Mouse (Mus musculus) midbrain, embryonic 13.5 days (tissue): ENCODE measurements around the gene Romo1. TPM values are rescaled to one million over a fixed set of nuclear protein-coding genes. Genes with fewer than 3 reads are reported as not detected.
"Not testable (repeated sequence)": the region's sequence is repeated elsewhere in the genome, so short reads cannot be mapped to it uniquely, and the experiment has no call there.

Source experiments
- ATAC-seq: fragments of 200-750 bp; cut with Nextera tagmentation; 2 replicates; pipeline ENCODE4 v1.8.0; 2017; ENCODE audit warnings: mild to moderate bottlenecking, moderate TSS enrichment, moderate library complexity
- H3K27ac ChIP-seq: fragments of 300-500 bp; sonication (generic); 2 replicates; pipeline ENCODE4 v1.5.1; 2015; ENCODE audit warnings: inconsistent platforms, mild to moderate bottlenecking, moderate library complexity
- H3K27me3 ChIP-seq: fragments of 300-500 bp; sonication (generic); 2 replicates; pipeline ENCODE4 v1.6.1; 2015; ENCODE audit warnings: mild to moderate bottlenecking, inconsistent platforms
- H3K36me3 ChIP-seq: fragments of 300-500 bp; sonication (generic); 2 replicates; pipeline ENCODE4 v1.6.1; 2015; ENCODE audit warnings: mild to moderate bottlenecking, inconsistent platforms
- H3K4me1 ChIP-seq: fragments of 300-500 bp; sonication (generic); replicated peaks from 2 replicates; pipeline ENCODE4 v1.6.1; 2015; ENCODE audit warnings: inconsistent platforms
- H3K4me2 ChIP-seq: fragments of 300-500 bp; sonication (generic); replicated peaks from 2 replicates; pipeline ENCODE4 v1.6.1; 2015; ENCODE audit warnings: moderate library complexity, mild to moderate bottlenecking, inconsistent platforms
- H3K4me3 ChIP-seq: fragments of 300-500 bp; sonication (generic); replicated peaks from 2 replicates; pipeline ENCODE4 v1.5.1; 2015; ENCODE audit warnings: mild to moderate bottlenecking, inconsistent platforms
- H3K9ac ChIP-seq: fragments of 300-500 bp; sonication (generic); replicated peaks from 2 replicates; pipeline ENCODE4 v1.6.1; 2015; ENCODE audit warnings: mild to moderate bottlenecking, inconsistent platforms
- H3K9me3 ChIP-seq: fragments of 300-500 bp; sonication (generic); 2 replicates; pipeline ENCODE4 v1.6.1; 2016; ENCODE audit warnings: mild to moderate bottlenecking, inconsistent platforms
- WGBS: fragments of 180-500 bp; shearing (Covaris S2); methylation state at CpG from one replicate; pipeline ENCODE4 v1.1.7; 2015; 5-methylcytosine and 5-hydroxymethylcytosine counted together
- polyA plus RNA-seq: library from polyadenylated mRNA; unstranded; fragments of >200 nt; fragmentation: Nextera tagmentation; extraction: Ambion mirVana; gene quantifications from 2 replicates; pipeline ENCODE4 v1.2.1, GENCODE M21; 2015

Gene Romo1
- polyA plus RNA-seq, 1 experiment from 2014 or later, result 434 TPM

GRCm38 (mm10) chr2:156180824-156181590, 37.2 kb downstream of the Romo1 start:
- Histone ChIP-seq H3K9ac (peak overlapping the region; percentile 65), H3K27me3 (no peaks in the 10 kb centered on the region), H3K9me3 (no peaks in the 10 kb centered on the region), H3K4me3 (peak overlapping the region; percentile 99), H3K36me3 (peaks cover 14% of the 10 kb centered on the region), H3K4me1 (peaks cover 35% of the 10 kb centered on the region), H3K27ac (peak overlapping the region; percentile 90), H3K4me2 (peak overlapping the region; percentile 58)
- 15% methylated on average over 8 of the region's 8 CpGs for WGBS
- ATAC-seq, result no peak

GRCm38 (mm10) chr2:156181592-156181991, 37.8 kb downstream of the Romo1 start:
- H3K4me3 ChIP-seq, result 0 out of 2 replicates have a peak overlapping the region, but pooled peaks have one; percentile 99
- H3K4me1 ChIP-seq, result peaks cover 32% of the 10 kb centered on the region
- H3K9me3 ChIP-seq, result no peaks in the 10 kb centered on the region
- no peaks in the 10 kb centered on the region for H3K27me3 ChIP-seq
- no peak for ATAC-seq
- no peak overlapping the region; the same call in 1 of the 2 replicates for H3K27ac ChIP-seq
- H3K4me2 ChIP-seq, result peak overlapping the region; percentile 58
- peaks cover 14% of the 10 kb centered on the region for H3K36me3 ChIP-seq
- peak overlapping the region; percentile 65; the same call in 1 of the 2 replicates for H3K9ac ChIP-seq
- 72% methylated on average over 2 of the region's 2 CpGs for WGBS

- 91% methylated on average over 7 of the region's 7 CpGs for WGBS
- H3K4me3 ChIP-seq, ATAC-seq, H3K9ac ChIP-seq, H3K4me1 ChIP-seq, H3K9me3 ChIP-seq, H3K4me2 ChIP-seq, H3K36me3 ChIP-seq, H3K27me3 ChIP-seq, H3K27ac ChIP-seq: not testable (repeated sequence)
Observed at GRCm38 (mm10) chr2:156189241-156189640, 45.4 kb downstream of the Romo1 start.

- ATAC-seq, result no peak
- Histone ChIP-seq H3K4me2 (no peak overlapping the region), H3K27me3 (no peaks in the 10 kb centered on the region), H3K4me1 (no peaks in the 10 kb centered on the region), H3K9ac (no peak overlapping the region), H3K27ac (no peak overlapping the region), H3K36me3 (no peaks in the 10 kb centered on the region), H3K4me3 (no peak overlapping the region), H3K9me3 (no peaks in the 10 kb centered on the region)
- WGBS, result 89% methylated on average over 14 of the region's 14 CpGs
Observed at GRCm38 (mm10) chr2:156190004-156190896, 46.4 kb downstream of the Romo1 start.

GRCm38 (mm10) chr2:156191540-156191939, 47.7 kb downstream of the Romo1 start:
- no peak for ATAC-seq
- Histone ChIP-seq H3K4me2 (no peak overlapping the region), H3K27ac (no peak overlapping the region), H3K9me3 (no peaks in the 10 kb centered on the region), H3K4me1 (peaks cover 4% of the 10 kb centered on the region; the same call in 1 of the 2 replicates), H3K36me3 (no peaks in the 10 kb centered on the region), H3K4me3 (no peak overlapping the region), H3K27me3 (no peaks in the 10 kb centered on the region), H3K9ac (no peak overlapping the region)
- 95% methylated on average over 2 of the region's 2 CpGs for WGBS

GRCm38 (mm10) chr2:156192068-156192467, 48.2 kb downstream of the Romo1 start:
- WGBS, result 80% methylated on average over 2 of the region's 2 CpGs
- no peaks in the 10 kb centered on the region for H3K27me3 ChIP-seq
- no peak for ATAC-seq
- H3K4me2 ChIP-seq, result no peak overlapping the region
- peaks cover 4% of the 10 kb centered on the region; the same call in 1 of the 2 replicates for H3K4me1 ChIP-seq
- no peak overlapping the region for H3K9ac ChIP-seq
- H3K27ac ChIP-seq, result no peak overlapping the region
- no peaks in the 10 kb centered on the region for H3K9me3 ChIP-seq
- H3K36me3 ChIP-seq, result no peaks in the 10 kb centered on the region
- no peak overlapping the region for H3K4me3 ChIP-seq

- no peak overlapping the region for H3K4me2 ChIP-seq
- no peak overlapping the region for H3K9ac ChIP-seq
- no peak overlapping the region for H3K4me3 ChIP-seq
- no peaks in the 10 kb centered on the region for H3K36me3 ChIP-seq
- 81% methylated on average over 3 of the region's 3 CpGs for WGBS
- H3K27me3 ChIP-seq, result no peaks in the 10 kb centered on the region
- peaks cover 14% of the 10 kb centered on the region for H3K4me1 ChIP-seq
- H3K27ac ChIP-seq, result no peak overlapping the region
- ATAC-seq, result no peak
- no peaks in the 10 kb centered on the region for H3K9me3 ChIP-seq
Observed at GRCm38 (mm10) chr2:156193066-156193862, 49.4 kb downstream of the Romo1 start.

- H3K4me2 ChIP-seq, result no peak overlapping the region
- ATAC-seq, result no peak
- H3K27ac ChIP-seq, result no peak overlapping the region
- H3K27me3 ChIP-seq, result no peaks in the 10 kb centered on the region
- no peaks in the 10 kb centered on the region for H3K36me3 ChIP-seq
- H3K4me3 ChIP-seq, result no peak overlapping the region
- H3K9me3 ChIP-seq, result no peaks in the 10 kb centered on the region
- no peak overlapping the region for H3K9ac ChIP-seq
- peaks cover 27% of the 10 kb centered on the region for H3K4me1 ChIP-seq
Observed at GRCm38 (mm10) chr2:156194571-156194970, 50.7 kb downstream of the Romo1 start.

Other genes with a start within 250 kb of the Romo1 start
- 55.7 and 64.9 TPM in 2 replicates for gene Uqcc1, start 213.7 kb upstream of the Romo1 start, polyA plus RNA-seq
- gene Gm15557, start 203.3 kb upstream of the Romo1 start, polyA plus RNA-seq, result not detected in 2 replicates
- gene Gdf5, start 198.7 kb upstream of the Romo1 start, polyA plus RNA-seq, result 0.71 and 1.1 TPM in 2 replicates
- gene Cep250, start 187.6 kb upstream of the Romo1 start, polyA plus RNA-seq, result 17.3 and 21.2 TPM in 2 replicates
- 1.4 and 1.9 TPM in 2 replicates for gene 6430550D23Rik, start 136.1 kb upstream of the Romo1 start, polyA plus RNA-seq
- gene Ergic3, start 136.0 kb upstream of the Romo1 start, polyA plus RNA-seq, result 336 and 349 TPM in 2 replicates
- gene Fer1l4, start 91.1 kb upstream of the Romo1 start, polyA plus RNA-seq, result not detected in 2 replicates
- gene Spag4, start 78.9 kb upstream of the Romo1 start, polyA plus RNA-seq, result 6.0 TPM in 2 replicates
- gene Cpne1, start 32.1 kb upstream of the Romo1 start, polyA plus RNA-seq, result 34.2 and 36.4 TPM in 2 replicates
- gene Rbm12, start 32.1 kb upstream of the Romo1 start, polyA plus RNA-seq, result 33.3 and 33.9 TPM in 2 replicates
- gene Gm28036, start 16.9 kb upstream of the Romo1 start, polyA plus RNA-seq, result 23.0 and 28.4 TPM in 2 replicates
- gene Nfs1, start 147 bp downstream of the Romo1 start, polyA plus RNA-seq, result 29.5 and 29.8 TPM in 2 replicates
- gene Rbm39, start 36.2 kb downstream of the Romo1 start, polyA plus RNA-seq, result 611 and 631 TPM in 2 replicates
- gene Phf20, start 52.4 kb downstream of the Romo1 start, polyA plus RNA-seq, result 111 and 124 TPM in 2 replicates
- gene Cnbd2, start 168.3 kb downstream of the Romo1 start, polyA plus RNA-seq, result 5.9 and 6.3 TPM in 2 replicates
- 82.2 and 99.1 TPM in 2 replicates for gene Scand1, start 168.7 kb downstream of the Romo1 start, polyA plus RNA-seq